Mouse (Mus musculus): ENCODE measurements around the gene Psen2. TPM values are rescaled to one million over a fixed set of nuclear protein-coding genes. Genes with fewer than 3 reads are reported as not detected.

Gene Psen2
- polyA plus RNA-seq, 1 experiment = 3.1 TPM

DNA sequence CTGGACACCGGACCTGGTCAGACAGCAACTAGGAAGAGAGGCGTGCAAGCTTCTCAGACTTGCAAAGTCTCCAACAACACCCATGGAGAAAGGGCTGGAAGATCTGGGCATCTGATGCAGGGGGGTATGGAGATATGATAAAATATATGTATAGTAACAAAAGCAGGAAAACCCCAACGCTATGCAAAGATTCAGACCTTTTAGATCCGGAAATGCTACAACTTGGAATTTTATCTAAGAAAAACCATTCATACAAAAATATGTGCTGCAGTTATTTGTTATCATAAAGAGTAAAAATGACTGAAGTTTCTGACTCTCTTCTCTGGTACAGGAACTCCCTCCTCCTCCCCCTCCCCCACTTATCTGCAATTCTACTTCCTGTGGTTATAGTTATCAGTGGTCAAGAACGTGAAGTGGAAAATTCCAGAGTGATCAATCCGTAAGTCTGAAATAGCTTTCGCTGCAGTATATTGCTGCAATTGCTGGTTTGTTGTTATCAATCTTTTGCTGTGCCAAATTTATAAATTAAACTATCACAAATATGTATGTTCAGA is 14.6 kb downstream of the Psen2 start:
- Histone ChIP-seq H3ac (ENCODE audit: control insufficient read depth, insufficient read length, low read depth) (no peak overlapping the region), H3K79me2 (ENCODE audit: control insufficient read depth, insufficient read depth) (no peaks in the 10 kb centered on the region), H3K27me3 (ENCODE audit: control insufficient read depth, insufficient read depth, insufficient read length) (no peaks in the 10 kb centered on the region), H3K4me3 (ENCODE audit: insufficient read depth, poor library complexity, severe bottlenecking) (no peak overlapping the region), H3K79me3 (ENCODE audit: low read depth) (no peaks in the 10 kb centered on the region), H3K36me3 (ENCODE audit: control insufficient read depth, insufficient read depth) (no peaks in the 10 kb centered on the region)
- TF ChIP-seq CEBPB (IDR thresholded peaks at IDR 0.05; ENCODE audit: low read depth) (no peak), FOSL1 (IDR thresholded peaks at IDR 0.05; ENCODE audit: insufficient read depth, low read length, poor library complexity, severe bottlenecking) (no peak), MYOG (IDR thresholded peaks at IDR 0.05; ENCODE audit: control insufficient read depth, extremely low read depth, insufficient read length) (no peak)

DNA sequence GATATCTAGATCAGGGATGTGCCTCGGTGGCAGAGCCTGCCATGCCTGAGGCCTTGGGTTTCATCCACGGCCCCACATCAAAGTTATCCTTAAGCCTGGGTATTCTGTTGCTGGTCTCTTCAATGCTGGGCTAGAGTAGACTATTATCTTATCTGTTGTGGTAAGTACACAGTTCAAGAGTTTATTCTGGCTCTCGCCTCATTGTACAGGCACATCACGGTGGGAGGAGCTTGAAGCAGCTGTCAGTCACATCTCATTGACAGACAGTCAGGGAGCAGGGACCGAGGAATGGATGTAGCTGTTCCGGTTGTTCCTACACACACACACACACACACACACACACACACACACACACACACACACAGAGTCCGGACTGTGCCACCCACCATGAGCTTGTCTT is 15.3 kb downstream of the Psen2 start:
- no peaks in the 10 kb centered on the region for H3K36me3 ChIP-seq (ENCODE audit: control insufficient read depth, insufficient read depth)
- TF ChIP-seq CTCF (IDR thresholded peaks at IDR 0.05; ENCODE audit: control insufficient read depth, insufficient read depth, insufficient read length) = no peak
- TF ChIP-seq FOSL1 (IDR thresholded peaks at IDR 0.05; ENCODE audit: insufficient read depth, low read length, poor library complexity, severe bottlenecking) = no peak
- no peak for TF ChIP-seq MYOD1 (IDR thresholded peaks at IDR 0.05; ENCODE audit: control insufficient read depth, insufficient read length, low read depth)
- no peak for TF ChIP-seq MAX (IDR thresholded peaks at IDR 0.05)
- H3K79me2 ChIP-seq (ENCODE audit: control insufficient read depth, insufficient read depth) = no peaks in the 10 kb centered on the region
- H3K27me3 ChIP-seq (ENCODE audit: control insufficient read depth, insufficient read depth, insufficient read length) = no peaks in the 10 kb centered on the region
- no peaks in the 10 kb centered on the region for H3K79me3 ChIP-seq (ENCODE audit: low read depth)
- no peak overlapping the region for H3K4me3 ChIP-seq (ENCODE audit: insufficient read depth, poor library complexity, severe bottlenecking)
- no peak overlapping the region for H3ac ChIP-seq (ENCODE audit: control insufficient read depth, insufficient read length, low read depth)

DNA sequence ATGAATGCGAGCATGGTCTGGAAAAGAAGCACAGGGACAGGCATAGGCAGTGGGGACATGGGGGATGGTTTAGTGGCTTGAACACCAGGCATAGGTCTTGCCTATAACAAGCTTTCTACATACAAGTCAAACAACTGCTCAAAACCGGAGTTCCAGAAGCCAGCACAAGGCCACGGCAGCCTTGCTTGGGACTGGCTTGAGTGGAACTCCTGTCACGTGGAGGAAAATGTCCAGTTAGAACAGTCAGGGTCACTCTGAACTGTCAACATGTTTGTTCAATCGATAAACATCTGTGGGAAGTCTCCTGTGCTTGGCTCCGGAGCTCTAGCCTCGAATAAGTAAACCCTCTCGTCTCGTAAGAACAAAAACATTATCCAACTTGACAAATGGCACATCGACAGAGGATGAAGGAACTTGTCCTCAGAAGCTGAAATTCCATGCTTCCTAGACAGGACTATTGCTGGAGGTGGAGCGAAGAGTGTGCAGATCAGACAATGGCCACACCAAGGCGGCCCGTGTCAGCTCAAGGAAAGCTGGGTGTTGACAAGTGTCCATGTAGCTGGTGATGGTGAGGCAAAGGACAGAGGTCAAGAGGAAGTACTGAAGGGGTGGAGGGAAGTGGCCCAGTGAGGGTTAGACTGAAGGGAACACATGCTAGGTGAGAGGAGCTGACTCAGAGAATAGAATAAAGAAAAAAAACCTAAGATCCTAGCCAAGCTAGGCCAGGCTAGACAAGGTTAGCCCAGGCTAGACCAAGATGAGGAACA is 17.3 kb downstream of the Psen2 start:
- Histone ChIP-seq H3ac (ENCODE audit: control insufficient read depth, insufficient read length, low read depth) (no peak overlapping the region), H3K79me3 (ENCODE audit: low read depth) (no peaks in the 10 kb centered on the region), H3K4me3 (ENCODE audit: insufficient read depth, poor library complexity, severe bottlenecking) (no peak overlapping the region), H3K36me3 (ENCODE audit: control insufficient read depth, insufficient read depth) (no peaks in the 10 kb centered on the region), H3K27me3 (ENCODE audit: control insufficient read depth, insufficient read depth, insufficient read length) (no peaks in the 10 kb centered on the region), H3K79me2 (ENCODE audit: control insufficient read depth, insufficient read depth) (no peaks in the 10 kb centered on the region)
- no peak for TF ChIP-seq CTCF (IDR thresholded peaks at IDR 0.05; ENCODE audit: control insufficient read depth, insufficient read depth, insufficient read length)
- TF ChIP-seq MAX (IDR thresholded peaks at IDR 0.05) = no peak
- no peak for TF ChIP-seq FOSL1 (IDR thresholded peaks at IDR 0.05; ENCODE audit: insufficient read depth, low read length, poor library complexity, severe bottlenecking)
- no peak for TF ChIP-seq MYOD1 (IDR thresholded peaks at IDR 0.05; ENCODE audit: control insufficient read depth, insufficient read length, low read depth)
- no peak for TF ChIP-seq CEBPB (IDR thresholded peaks at IDR 0.05; ENCODE audit: low read depth)

DNA sequence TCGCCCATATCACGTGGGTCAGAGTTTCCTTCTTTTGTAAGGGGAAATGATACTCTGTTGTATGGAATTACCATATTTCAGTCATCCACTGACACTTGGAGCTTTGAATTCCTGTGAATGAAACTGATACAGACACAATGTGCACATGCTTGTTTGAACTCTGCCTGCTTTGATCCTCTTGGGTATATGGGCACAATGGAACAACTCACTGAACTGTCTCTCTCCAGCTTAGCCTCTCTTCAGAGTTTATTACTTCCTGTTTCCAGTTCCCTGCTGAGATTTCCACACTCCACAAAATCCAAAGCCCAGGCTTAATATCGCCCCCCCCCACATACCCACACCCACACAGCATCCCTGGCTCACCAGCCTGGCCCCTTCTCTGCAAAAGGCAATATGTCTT is 31.5 kb downstream of the Psen2 start:
- peaks cover 16% of the 10 kb centered on the region for H3K27me3 ChIP-seq (ENCODE audit: control insufficient read depth, insufficient read depth, insufficient read length)
- TF ChIP-seq CTCF (IDR thresholded peaks at IDR 0.05; ENCODE audit: control insufficient read depth, insufficient read depth, insufficient read length) = no peak
- TF ChIP-seq CEBPB (IDR thresholded peaks at IDR 0.05; ENCODE audit: low read depth) = no peak
- H3K79me3 ChIP-seq (ENCODE audit: low read depth) = no peaks in the 10 kb centered on the region
- H3K79me2 ChIP-seq (ENCODE audit: control insufficient read depth, insufficient read depth) = no peaks in the 10 kb centered on the region
- H3K4me3 ChIP-seq (ENCODE audit: insufficient read depth, poor library complexity, severe bottlenecking) = no peak overlapping the region
- no peak overlapping the region for H3ac ChIP-seq (ENCODE audit: control insufficient read depth, insufficient read length, low read depth)
- H3K36me3 ChIP-seq (ENCODE audit: control insufficient read depth, insufficient read depth) = no peaks in the 10 kb centered on the region

DNA sequence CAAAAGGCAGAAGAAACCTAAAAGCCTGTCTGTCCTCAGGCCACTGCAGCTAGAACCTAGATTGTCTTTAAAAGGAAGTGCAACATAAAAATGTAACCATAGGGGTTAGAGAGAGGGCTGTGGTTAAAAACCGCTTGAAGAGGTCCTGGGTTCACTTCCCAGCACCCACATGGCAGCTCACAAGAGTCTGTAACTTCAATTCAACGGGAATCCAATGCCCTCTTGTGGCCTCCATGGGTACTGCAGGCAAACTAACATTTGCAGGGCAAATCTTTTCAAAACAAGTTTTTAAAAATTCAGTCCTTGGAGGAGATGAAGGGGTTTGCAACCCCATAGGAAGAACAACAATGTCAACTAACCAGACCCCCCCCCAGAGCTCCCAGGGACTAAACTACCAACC is 32.7 kb downstream of the Psen2 start:
- Histone ChIP-seq H3K36me3 (ENCODE audit: control insufficient read depth, insufficient read depth) (no peaks in the 10 kb centered on the region), H3ac (ENCODE audit: control insufficient read depth, insufficient read length, low read depth) (no peak overlapping the region), H3K79me2 (ENCODE audit: control insufficient read depth, insufficient read depth) (no peaks in the 10 kb centered on the region), H3K79me3 (ENCODE audit: low read depth) (no peaks in the 10 kb centered on the region), H3K27me3 (ENCODE audit: control insufficient read depth, insufficient read depth, insufficient read length) (peaks cover 16% of the 10 kb centered on the region), H3K4me3 (ENCODE audit: insufficient read depth, poor library complexity, severe bottlenecking) (no peak overlapping the region)
- TF ChIP-seq FOSL1 (IDR thresholded peaks at IDR 0.05; ENCODE audit: insufficient read depth, low read length, poor library complexity, severe bottlenecking) = no peak
- TF ChIP-seq CEBPB (IDR thresholded peaks at IDR 0.05; ENCODE audit: low read depth) = no peak
- no peak for TF ChIP-seq CTCF (IDR thresholded peaks at IDR 0.05; ENCODE audit: control insufficient read depth, insufficient read depth, insufficient read length)
- TF ChIP-seq MAX (IDR thresholded peaks at IDR 0.05) = no peak
- TF ChIP-seq MYOD1 (IDR thresholded peaks at IDR 0.05; ENCODE audit: control insufficient read depth, insufficient read length, low read depth) = no peak
- TF ChIP-seq USF1 (IDR thresholded peaks at IDR 0.05; ENCODE audit: low read depth) = no peak
- no peak for TF ChIP-seq MYOG (IDR thresholded peaks at IDR 0.05; ENCODE audit: control insufficient read depth, extremely low read depth, insufficient read length)

DNA sequence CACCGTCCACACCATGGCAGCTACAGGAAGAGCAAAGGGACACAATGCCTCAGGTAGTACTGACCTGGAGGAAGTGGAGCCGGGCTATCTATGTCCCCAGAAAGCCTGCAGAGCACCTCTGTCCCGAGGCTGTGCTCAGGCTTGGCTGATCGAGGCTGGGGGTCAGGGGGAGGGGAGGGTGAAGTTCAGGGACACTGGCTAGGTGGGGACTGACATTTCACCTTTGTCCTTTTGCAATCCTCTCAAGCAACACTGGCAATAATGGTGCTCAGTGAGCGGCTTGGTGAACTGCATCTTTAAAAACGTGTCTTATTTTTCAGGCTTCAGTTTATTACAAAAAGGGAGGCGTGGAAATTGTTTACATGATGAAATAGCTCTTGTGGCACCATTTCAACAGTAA is 33.3 kb downstream of the Psen2 start:
- Histone ChIP-seq H3K4me3 (ENCODE audit: insufficient read depth, poor library complexity, severe bottlenecking) (no peak overlapping the region), H3K36me3 (ENCODE audit: control insufficient read depth, insufficient read depth) (no peaks in the 10 kb centered on the region), H3K79me3 (ENCODE audit: low read depth) (no peaks in the 10 kb centered on the region), H3ac (ENCODE audit: control insufficient read depth, insufficient read length, low read depth) (no peak overlapping the region), H3K79me2 (ENCODE audit: control insufficient read depth, insufficient read depth) (no peaks in the 10 kb centered on the region), H3K27me3 (ENCODE audit: control insufficient read depth, insufficient read depth, insufficient read length) (peaks cover 16% of the 10 kb centered on the region)
- TF ChIP-seq FOSL1 (IDR thresholded peaks at IDR 0.05; ENCODE audit: insufficient read depth, low read length, poor library complexity, severe bottlenecking) (no peak), CTCF (IDR thresholded peaks at IDR 0.05; ENCODE audit: control insufficient read depth, insufficient read depth, insufficient read length) (no peak), MAX (IDR thresholded peaks at IDR 0.05) (no peak), CEBPB (IDR thresholded peaks at IDR 0.05; ENCODE audit: low read depth) (no peak), USF1 (IDR thresholded peaks at IDR 0.05; ENCODE audit: low read depth) (no peak), MYOD1 (IDR thresholded peaks at IDR 0.05; ENCODE audit: control insufficient read depth, insufficient read length, low read depth) (no peak), MYOG (IDR thresholded peaks at IDR 0.05; ENCODE audit: control insufficient read depth, extremely low read depth, insufficient read length) (no peak)
